Mouse (Mus musculus): ENCODE data around the gene Lrrc4c. TPM values are rescaled to one million over a fixed set of nuclear protein-coding genes. Genes with fewer than 3 reads are reported as not detected.

Lrrc4c gene
- polyA plus RNA-seq, 1 experiment from 2014 or later, result 13.4 TPM

GRCm38 (mm10) chr2:97361235-97361634, 1043.3 kb downstream of the Lrrc4c start:
- 92% methylated on average over 2 of the region's 2 CpGs for WGBS
- no peaks in the 10 kb centered on the region for H3K36me3 ChIP-seq (replicated peaks)
- H3K4me3 ChIP-seq (replicated peaks), result no peak overlapping the region
- no peak for ATAC-seq (ENCODE audit: low FRiP score)
- no peak overlapping the region for H3K4me2 ChIP-seq
- no peaks in the 10 kb centered on the region for H3K9me3 ChIP-seq
- no peaks in the 10 kb centered on the region for H3K4me1 ChIP-seq
- no peak overlapping the region for H3K27ac ChIP-seq
- no peaks in the 10 kb centered on the region for H3K27me3 ChIP-seq
- no peak overlapping the region for H3K9ac ChIP-seq

- H3K4me3 ChIP-seq (replicated peaks), result no peak overlapping the region
- no peaks in the 10 kb centered on the region for H3K9me3 ChIP-seq
- no peaks in the 10 kb centered on the region for H3K27me3 ChIP-seq
- no peak overlapping the region for H3K4me2 ChIP-seq
- 83% methylated on average over 3 of the region's 3 CpGs for WGBS
- H3K4me1 ChIP-seq, result no peaks in the 10 kb centered on the region
- H3K9ac ChIP-seq, result no peak overlapping the region
- no peak for ATAC-seq (ENCODE audit: low FRiP score)
- no peaks in the 10 kb centered on the region for H3K36me3 ChIP-seq (replicated peaks)
- H3K27ac ChIP-seq, result no peak overlapping the region
Measured at GRCm38 (mm10) chr2:97369978-97370377, 1052.0 kb downstream of the Lrrc4c start.

- H3K4me3 ChIP-seq (replicated peaks), result no peak overlapping the region
Measured at GRCm38 (mm10) chr2:97391437-97391836, 1073.5 kb downstream of the Lrrc4c start.

GRCm38 (mm10) chr2:97391876-97392275, 1073.9 kb downstream of the Lrrc4c start:
- Histone ChIP-seq H3K9me3 (no peaks in the 10 kb centered on the region), H3K36me3 (replicated peaks) (no peaks in the 10 kb centered on the region), H3K27me3 (no peaks in the 10 kb centered on the region), H3K27ac (no peak overlapping the region), H3K4me1 (no peaks in the 10 kb centered on the region; the same call in 1 of the 2 replicates), H3K9ac (no peak overlapping the region), H3K4me2 (no peak overlapping the region), H3K4me3 (replicated peaks) (no peak overlapping the region)
- ATAC-seq (ENCODE audit: low FRiP score), result 0 out of 2 replicates have a peak, but pooled peaks have one; percentile 51
- WGBS, result 87% methylated on average over 2 of the region's 2 CpGs

More at GRCm38 (mm10) chr2:97391437-97391836, 1073.5 kb downstream of the Lrrc4c start:
- peak; percentile 60; the same call in 1 of the 2 replicates for ATAC-seq (ENCODE audit: low FRiP score)
- H3K4me1 ChIP-seq, result no peaks in the 10 kb centered on the region; the same call in 1 of the 2 replicates
- H3K9ac ChIP-seq, result no peak overlapping the region
- WGBS, result 36% methylated on average over 3 of the region's 3 CpGs
- no peak overlapping the region for H3K4me2 ChIP-seq
- H3K36me3 ChIP-seq (replicated peaks), result no peaks in the 10 kb centered on the region
- no peak overlapping the region for H3K27ac ChIP-seq
- H3K27me3 ChIP-seq, result no peaks in the 10 kb centered on the region
- H3K9me3 ChIP-seq, result no peaks in the 10 kb centered on the region

- WGBS, result 85% methylated on average over 1 of the region's 1 CpGs
- ATAC-seq (ENCODE audit: low FRiP score), result no peak
Measured at GRCm38 (mm10) chr2:97413066-97413465, 1095.1 kb downstream of the Lrrc4c start.

GRCm38 (mm10) chr2:97414416-97415362, 1096.7 kb downstream of the Lrrc4c start:
- no peaks in the 10 kb centered on the region for H3K4me1 ChIP-seq
- ATAC-seq (ENCODE audit: low FRiP score), result peak; percentile 61; the same call in 1 of the 2 replicates
- no peaks in the 10 kb centered on the region for H3K9me3 ChIP-seq
- no peak overlapping the region for H3K27ac ChIP-seq
- H3K27me3 ChIP-seq, result no peaks in the 10 kb centered on the region
- H3K36me3 ChIP-seq (replicated peaks), result no peaks in the 10 kb centered on the region
- H3K9ac ChIP-seq, result no peak overlapping the region
- no peak overlapping the region for H3K4me3 ChIP-seq (replicated peaks)
- WGBS, result 77% methylated on average over 8 of the region's 8 CpGs
- H3K4me2 ChIP-seq, result no peak overlapping the region

More at GRCm38 (mm10) chr2:97413066-97413465, 1095.1 kb downstream of the Lrrc4c start:
- Histone ChIP-seq H3K27ac (no peak overlapping the region), H3K9me3 (no peaks in the 10 kb centered on the region), H3K4me3 (replicated peaks) (no peak overlapping the region), H3K4me2 (no peak overlapping the region), H3K9ac (no peak overlapping the region), H3K36me3 (replicated peaks) (no peaks in the 10 kb centered on the region), H3K27me3 (no peaks in the 10 kb centered on the region), H3K4me1 (no peaks in the 10 kb centered on the region)

GRCm38 (mm10) chr2:97434140-97434539, 1116.2 kb downstream of the Lrrc4c start:
- Histone ChIP-seq H3K4me1 (no peaks in the 10 kb centered on the region), H3K9me3 (no peaks in the 10 kb centered on the region), H3K4me3 (replicated peaks) (no peak overlapping the region), H3K36me3 (replicated peaks) (no peaks in the 10 kb centered on the region), H3K27ac (no peak overlapping the region), H3K9ac (no peak overlapping the region), H3K27me3 (no peaks in the 10 kb centered on the region), H3K4me2 (no peak overlapping the region)
- 85% methylated on average over 1 of the region's 1 CpGs for WGBS
- no peak for ATAC-seq (ENCODE audit: low FRiP score)

- Histone ChIP-seq H3K27ac (no peak overlapping the region), H3K9me3 (no peaks in the 10 kb centered on the region), H3K4me1 (no peaks in the 10 kb centered on the region), H3K36me3 (replicated peaks) (no peaks in the 10 kb centered on the region), H3K27me3 (no peaks in the 10 kb centered on the region), H3K4me3 (replicated peaks) (no peak overlapping the region), H3K4me2 (no peak overlapping the region), H3K9ac (no peak overlapping the region)
- no peak for ATAC-seq (ENCODE audit: low FRiP score)
- 75% methylated on average over 2 of the region's 2 CpGs for WGBS
Measured at GRCm38 (mm10) chr2:97435616-97436015, 1117.6 kb downstream of the Lrrc4c start.

- H3K9ac ChIP-seq, result no peak overlapping the region
- H3K36me3 ChIP-seq (replicated peaks), result no peaks in the 10 kb centered on the region
- no peak for ATAC-seq (ENCODE audit: low FRiP score)
- no peak overlapping the region for H3K4me2 ChIP-seq
- H3K4me3 ChIP-seq (replicated peaks), result no peak overlapping the region
- no peaks in the 10 kb centered on the region for H3K27me3 ChIP-seq
- H3K4me1 ChIP-seq, result no peaks in the 10 kb centered on the region
- H3K9me3 ChIP-seq, result no peaks in the 10 kb centered on the region
- H3K27ac ChIP-seq, result no peak overlapping the region
Measured at GRCm38 (mm10) chr2:97437767-97438166, 1119.8 kb downstream of the Lrrc4c start.

GRCm38 (mm10) chr2:97463573-97463972, 1145.6 kb downstream of the Lrrc4c start:
- Histone ChIP-seq H3K27ac (no peak overlapping the region), H3K9ac (no peak overlapping the region), H3K9me3 (no peaks in the 10 kb centered on the region), H3K4me3 (replicated peaks) (no peak overlapping the region), H3K27me3 (no peaks in the 10 kb centered on the region), H3K4me1 (0 out of 2 replicates have a peak, but pooled peaks cover 7% of the 10 kb centered on the region), H3K36me3 (replicated peaks) (no peaks in the 10 kb centered on the region), H3K4me2 (no peak overlapping the region)
- ATAC-seq (ENCODE audit: low FRiP score), result no peak

- H3K4me2 ChIP-seq, result peak overlapping the region; percentile 72
- H3K9me3 ChIP-seq, result no peaks in the 10 kb centered on the region
- H3K4me1 ChIP-seq, result 0 out of 2 replicates have a peak, but pooled peaks cover 7% of the 10 kb centered on the region
- peak overlapping the region; percentile 89 for H3K27ac ChIP-seq
- H3K36me3 ChIP-seq (replicated peaks), result no peaks in the 10 kb centered on the region
- under 1% methylated on average over 25 of the region's 25 CpGs for WGBS
- ATAC-seq (ENCODE audit: low FRiP score), result peak; percentile 91
- H3K4me3 ChIP-seq (replicated peaks), result peak overlapping the region; percentile 52
- H3K27me3 ChIP-seq, result 0 out of 2 replicates have a peak, but pooled peaks cover 4% of the 10 kb centered on the region
- peak overlapping the region; percentile 53 for H3K9ac ChIP-seq
Measured at GRCm38 (mm10) chr2:97466243-97466793, 1148.3 kb downstream of the Lrrc4c start.

GRCm38 (mm10) chr2:97467031-97467549, 1149.1 kb downstream of the Lrrc4c start:
- Histone ChIP-seq H3K4me1 (0 out of 2 replicates have a peak, but pooled peaks cover 7% of the 10 kb centered on the region), H3K4me3 (replicated peaks) (peak overlapping the region; percentile 52), H3K9ac (peak overlapping the region; percentile 56), H3K27me3 (0 out of 2 replicates have a peak, but pooled peaks cover 4% of the 10 kb centered on the region), H3K36me3 (replicated peaks) (no peaks in the 10 kb centered on the region), H3K4me2 (peak overlapping the region; percentile 72), H3K27ac (peak overlapping the region; percentile 89), H3K9me3 (no peaks in the 10 kb centered on the region)
- peak; percentile 81 for ATAC-seq (ENCODE audit: low FRiP score)
- WGBS, result under 1% methylated on average over 26 of the region's 26 CpGs

Measured in forebrain, embryonic 12.5 days (tissue).